In genomic region chr1:133039505-133039949, GRCm38 (mm10) we compare ENCODE assay signal across 8 mouse cellular contexts. TPM values are rescaled to one million over a fixed set of nuclear protein-coding genes. Genes with fewer than 3 reads are reported as not detected.
DNase-seq lines count a peak whose midpoint lies in the region; ATAC-seq lines count a peak whose summit lies in the region.

No protein-coding gene starts in this region.

- peak; percentile 69; the same call in 1 of the 2 replicates for ATAC-seq in frontal cortex, adult (ENCODE audit: low TSS enrichment)
- peak; percentile 87 for ATAC-seq in megakaryocyte-erythroid progenitor cell, adult 5-6 weeks (replicated peaks; ENCODE audit: low FRiP score, low TSS enrichment, poor library complexity, severe bottlenecking)

- DNase-seq in frontal cortex, postnatal 14 days (ENCODE audit: low spot score in 2 of 2), result no peak
- peak; percentile 41 for DNase-seq in Muller cell, postnatal 12 days (ENCODE audit: inconsistent ontology term)
- peak; percentile 80 for DNase-seq in embryo, embryonic 11 days
- DNase-seq in heart, postnatal 14 days, result peak; percentile 49 to 69
- peak; percentile 50 to 56 for DNase-seq in layer of hippocampus, postnatal 10 days (ENCODE audit: low spot score in 2 of 2)
- peak; percentile 42 for DNase-seq in right cerebral cortex, postnatal 25 days

- intact Hi-C loops in heart, postnatal 14 days (cut with DNase I), result loop anchor here (1.0 to 2.0 kb wide), 2 partner anchors 48 to 61 kb away; no protein-coding TSS in a partner anchor

RNA-seq across cellular contexts. Expression of gene Pik3c2b, which starts 5.9 kb away (rescaled TPM):
- total RNA-seq in heart, postnatal 14 days (2021), result 10 to 100 TPM; 22.7 to 24.3 TPM
- total RNA-seq in layer of hippocampus, postnatal 10 days (2021), result 10 to 100 TPM; 27.1 to 28.0 TPM
- total RNA-seq in megakaryocyte-erythroid progenitor cell, adult 5-6 weeks (2014; fragmentation: Nextera tagmentation), result 3.5 and 4.0 TPM in 2 replicates
- total RNA-seq in megakaryocyte-erythroid progenitor cell, adult 5-6 weeks (2017), result 0.33 and 0.88 TPM in 2 replicates

RNA-seq across cellular contexts. Expression of gene Mdm4, which starts 9.2 kb away (rescaled TPM):
- total RNA-seq in heart, postnatal 14 days (2021), result 10 to 100 TPM; 42.8 to 52.4 TPM
- 10 to 100 TPM; 93.0 to 99.9 TPM for total RNA-seq in layer of hippocampus, postnatal 10 days (2021)
- 126 and 190 TPM in 2 replicates for total RNA-seq in megakaryocyte-erythroid progenitor cell, adult 5-6 weeks (2014; fragmentation: Nextera tagmentation)
- 110 and 145 TPM in 2 replicates for total RNA-seq in megakaryocyte-erythroid progenitor cell, adult 5-6 weeks (2017)

Comparison
In these comparisons a context has a peak if more than half of its experiments do, and no peak if none do; other contexts are left out.
1. DNase-seq: peak in Muller cell, postnatal 12 days (single experiment), embryo, embryonic 11 days (single experiment), heart, postnatal 14 days (2 of 2), layer of hippocampus, postnatal 10 days (2 of 2) and right cerebral cortex, postnatal 25 days (single experiment); none in frontal cortex, postnatal 14 days (0 of 2).
2. RNA of gene Pik3c2b, which starts 5.9 kb away (total RNA-seq): 27.1 to 28.0 TPM in layer of hippocampus, postnatal 10 days and 22.7 to 24.3 TPM in heart, postnatal 14 days; 0.33 to 4.0 TPM in megakaryocyte-erythroid progenitor cell, adult 5-6 weeks; every median in the first group is over 4 times any median in the second.